Mouse (Mus musculus) heart, adult 2 months (tissue): Measurements from ENCODE around the gene Sun1. TPM values are rescaled to one million over a fixed set of nuclear protein-coding genes. Genes with fewer than 3 reads are reported as not detected.
A peak's percentile ranks its signal among the peaks of the same experiment; 100 is the strongest.

Experiments
- DNase-seq, 2 experiments: peaks; one replicate each; pipeline ENCODE4 v3.0.0; 2021
- H3K27ac ChIP-seq: fragments of 200-600 bp; 2 replicates; pipeline ENCODE4 v1.8.1; 2022
- H3K27me3 ChIP-seq: fragments of 200-500 bp; 2 replicates; pipeline ENCODE4 v1.6.1; 2012; ENCODE audit warnings: mild to moderate bottlenecking, low read length, inconsistent platforms, mixed read lengths; ENCODE audit not compliant: control insufficient read depth, insufficient read depth
- H3K36me3 ChIP-seq: fragments of 200-500 bp; 2 replicates; pipeline ENCODE4 v1.6.1; 2012; ENCODE audit warnings: low read length, inconsistent platforms; ENCODE audit not compliant: control insufficient read depth, insufficient read depth
- H3K4me1 ChIP-seq: fragments of 200-500 bp; 2 replicates; pipeline ENCODE4 v1.6.1; 2011; ENCODE audit warnings: low read length; ENCODE audit not compliant: control insufficient read depth, insufficient read depth
- H3K4me3 ChIP-seq: fragments of 200-600 bp; 2 replicates; pipeline ENCODE4 v1.8.1; 2022
- H3K79me2 ChIP-seq: fragments of 200-500 bp; replicated peaks from 2 replicates; pipeline ENCODE4 v1.6.1; 2012; ENCODE audit warnings: mild to moderate bottlenecking, inconsistent platforms, low read length, moderate library complexity, mixed read lengths; ENCODE audit not compliant: control insufficient read depth, insufficient read depth
- H3K9ac ChIP-seq: fragments of 200-500 bp; 2 replicates; pipeline ENCODE4 v1.6.1; 2012; ENCODE audit warnings: low read depth, mild to moderate bottlenecking, control low read depth, inconsistent platforms, low read length, mixed read lengths
- CTCF ChIP-seq: fragments of 200-600 bp; IDR thresholded peaks from 2 replicates; pipeline ENCODE4 v1.8.1; 2022; ENCODE audit warnings: antibody characterized with exemption, mild to moderate bottlenecking, moderate library complexity
- EP300 ChIP-seq: fragments of 200-500 bp; IDR thresholded peaks from 2 replicates; pipeline ENCODE4 v1.6.1; 2011; ENCODE audit warnings: low read depth, low read length, control low read depth; ENCODE audit not compliant: insufficient read depth
- POLR2A ChIP-seq: fragments of 200-500 bp; IDR thresholded peaks from 2 replicates; pipeline ENCODE4 v1.6.1; 2011; ENCODE audit warnings: mild to moderate bottlenecking, low read depth, low read length, control low read depth; ENCODE audit not compliant: insufficient read depth
- WGBS: fragments of 180-500 bp; shearing (Covaris S2); methylation state at CpG from one replicate; pipeline ENCODE4 v1.1.7; 2018; 5-methylcytosine and 5-hydroxymethylcytosine counted together
- intact Hi-C: fragments of 180-260 bp; cut with DNase I; formaldehyde crosslinking; loops from one replicate; pipeline ENCODE4 v1.15.1; 2025
- polyA plus RNA-seq: library from polyadenylated mRNA; depleted of rRNA; stranded (reverse); fragments of >200 nt; gene quantifications from 2 replicates; pipeline ENCODE4 v1.2.3, GENCODE M21; 2012
- total RNA-seq, 2 experiments: library from RNA; stranded (reverse); gene quantifications; 2 replicates each; pipeline ENCODE4 v1.2.3; 2021

The Sun1 gene
- total and polyA plus RNA-seq, 3 experiments: 34.1 to 50.3 (median 45.9) TPM

- TF ChIP-seq EP300 (no peak), POLR2A (no peak), CTCF (no peak)
- no peaks in the 10 kb centered on the region for H3K79me2 ChIP-seq
- H3K27ac ChIP-seq: no peak overlapping the region
- no peak for DNase-seq
- no peaks in the 10 kb centered on the region for H3K27me3 ChIP-seq
- no peak overlapping the region for H3K9ac ChIP-seq
- no peaks in the 10 kb centered on the region for H3K36me3 ChIP-seq
- intact Hi-C loops: no loop called here
- H3K4me1 ChIP-seq: no peaks in the 10 kb centered on the region
- H3K4me3 ChIP-seq: no peak overlapping the region
- WGBS: 98% methylated on average over 3 of the region's 3 CpGs
Measured at GRCm38 (mm10) chr5:139229716-139230115, 29.3 kb downstream of the Sun1 start.

GRCm38 (mm10) chr5:139232083-139232482 is 31.6 kb downstream of the Sun1 start:
- H3K36me3 ChIP-seq: no peaks in the 10 kb centered on the region
- H3K4me1 ChIP-seq: no peaks in the 10 kb centered on the region
- no peak overlapping the region for H3K4me3 ChIP-seq
- intact Hi-C loops: no loop called here
- no peaks in the 10 kb centered on the region for H3K27me3 ChIP-seq
- DNase-seq: no peak
- H3K27ac ChIP-seq: no peak overlapping the region
- H3K79me2 ChIP-seq: no peaks in the 10 kb centered on the region
- WGBS: 79% methylated on average over 3 of the region's 3 CpGs
- no peak overlapping the region for H3K9ac ChIP-seq
- no peak for TF ChIP-seq POLR2A
- no peak for TF ChIP-seq CTCF
- no peak for TF ChIP-seq EP300

- Histone ChIP-seq H3K36me3 (no peaks in the 10 kb centered on the region), H3K4me3 (no peak overlapping the region), H3K27ac (no peak overlapping the region), H3K27me3 (no peaks in the 10 kb centered on the region), H3K4me1 (no peaks in the 10 kb centered on the region), H3K9ac (no peak overlapping the region), H3K79me2 (no peaks in the 10 kb centered on the region)
- TF ChIP-seq CTCF (no peak), EP300 (no peak), POLR2A (no peak)
- intact Hi-C loops: no loop called here
- WGBS: 92% methylated on average over 4 of the region's 4 CpGs
- no peak for DNase-seq
Measured at GRCm38 (mm10) chr5:139234423-139234822, 34.0 kb downstream of the Sun1 start.

- H3K4me3 ChIP-seq: no peak overlapping the region
- H3K27me3 ChIP-seq: no peaks in the 10 kb centered on the region
- WGBS: 62% methylated on average over 4 of the region's 4 CpGs
- no peak overlapping the region for H3K9ac ChIP-seq
- H3K4me1 ChIP-seq: no peaks in the 10 kb centered on the region; the same call in 1 of the 2 replicates
- TF ChIP-seq POLR2A (no peak), EP300 (no peak), CTCF (no peak)
- intact Hi-C loops: no loop called here
- H3K27ac ChIP-seq: no peak overlapping the region
- H3K79me2 ChIP-seq: no peaks in the 10 kb centered on the region
- H3K36me3 ChIP-seq: no peaks in the 10 kb centered on the region
- DNase-seq: no peak
Measured at GRCm38 (mm10) chr5:139237436-139237835, 37.0 kb downstream of the Sun1 start.

GRCm38 (mm10) chr5:139241022-139241761 is 40.8 kb downstream of the Sun1 start:
- Histone ChIP-seq H3K4me1 (no peaks in the 10 kb centered on the region; the same call in 1 of the 2 replicates), H3K36me3 (no peaks in the 10 kb centered on the region), H3K9ac (no peak overlapping the region), H3K27ac (no peak overlapping the region), H3K27me3 (no peaks in the 10 kb centered on the region), H3K4me3 (no peak overlapping the region), H3K79me2 (no peaks in the 10 kb centered on the region)
- intact Hi-C loops: no loop called here
- DNase-seq: no peak
- TF ChIP-seq POLR2A: no peak
- TF ChIP-seq EP300: peak; percentile 64; the same call in 1 of the 2 replicates
- 61% methylated on average over 15 of the region's 15 CpGs for WGBS

GRCm38 (mm10) chr5:139243384-139243783 is 42.9 kb downstream of the Sun1 start:
- TF ChIP-seq EP300 (no peak), POLR2A (no peak), CTCF (no peak)
- DNase-seq: no peak
- H3K4me1 ChIP-seq: no peaks in the 10 kb centered on the region; the same call in 1 of the 2 replicates
- no peaks in the 10 kb centered on the region for H3K36me3 ChIP-seq
- no peak overlapping the region for H3K9ac ChIP-seq
- no peaks in the 10 kb centered on the region for H3K27me3 ChIP-seq
- 58% methylated on average over 1 of the region's 1 CpGs for WGBS
- intact Hi-C loops: no loop called here
- no peak overlapping the region for H3K27ac ChIP-seq
- H3K4me3 ChIP-seq: no peak overlapping the region
- H3K79me2 ChIP-seq: no peaks in the 10 kb centered on the region
